Mouse (Mus musculus): Measurements from ENCODE around the gene Pcolce2. TPM values are rescaled to one million over a fixed set of nuclear protein-coding genes. Genes with fewer than 3 reads are reported as not detected.

Gene Pcolce2
- polyA plus RNA-seq, 1 experiment from 2014 or later = 20.6 TPM

- H3K9me3 ChIP-seq (ENCODE audit: low read length) = no peaks in the 10 kb centered on the region
- H3K4me3 ChIP-seq (ENCODE audit: low read depth, low read length) = no peak overlapping the region
- no peak overlapping the region for H3K27ac ChIP-seq (ENCODE audit: low read depth)
- no peak for ATAC-seq
- no peak overlapping the region for H3K9ac ChIP-seq (replicated peaks)
- H3K36me3 ChIP-seq (replicated peaks; ENCODE audit: insufficient read depth, low read length) = 0 out of 2 replicates have a peak, but pooled peaks cover 2% of the 10 kb centered on the region
- no peak for DNase-seq
- TF ChIP-seq EP300 (IDR thresholded peaks at IDR 0.05; ENCODE audit: low read depth) (no peak), CTCF (IDR thresholded peaks at IDR 0.05; ENCODE audit: low read depth) (no peak)
- H3K4me2 ChIP-seq (ENCODE audit: low read depth, low read length) = no peak overlapping the region
- WGBS (ENCODE audit: insufficient replicate concordance) = 78% methylated on average over 8 of the region's 8 CpGs
- no peaks in the 10 kb centered on the region for H3K27me3 ChIP-seq (ENCODE audit: insufficient read depth, low read length)
- H3K4me1 ChIP-seq (ENCODE audit: insufficient read depth) = no peaks in the 10 kb centered on the region
These were observed 55.4 kb downstream of the Pcolce2 start for GRCm38 (mm10) chr9:95692823-95693222.

DNA sequence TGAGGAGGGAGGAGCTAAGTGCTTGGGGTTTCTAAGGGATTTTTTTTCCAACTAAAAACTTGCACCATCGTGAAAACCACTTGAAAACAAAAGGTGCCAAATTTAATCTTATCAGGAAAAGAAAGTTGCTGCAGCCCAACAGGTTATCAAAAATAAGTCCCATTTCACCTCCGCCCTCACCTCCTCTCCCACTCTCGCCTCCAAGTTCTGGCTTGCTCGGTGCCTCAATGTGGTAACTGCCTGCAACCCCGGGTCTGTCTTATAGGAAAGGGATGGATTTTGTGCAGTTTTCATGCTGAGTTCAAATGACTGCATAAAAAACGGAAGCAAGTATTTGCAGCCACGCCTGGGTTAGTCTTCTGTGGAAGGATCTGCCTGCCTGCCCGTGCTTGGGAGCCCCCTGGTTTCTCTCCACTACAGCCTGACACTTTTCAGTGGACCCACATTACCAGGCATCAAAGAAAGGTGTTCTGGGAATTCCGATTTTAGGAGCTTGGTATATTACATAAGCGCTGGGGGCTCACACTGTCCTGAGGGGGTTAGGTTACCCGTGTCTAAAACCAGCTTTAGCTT lies 56.2 kb downstream of the Pcolce2 start:
- no peak for DNase-seq
- TF ChIP-seq EP300 (IDR thresholded peaks at IDR 0.05; ENCODE audit: low read depth) (no peak), CTCF (IDR thresholded peaks at IDR 0.05; ENCODE audit: low read depth) (no peak)
- Histone ChIP-seq H3K9ac (replicated peaks) (no peak overlapping the region), H3K27ac (ENCODE audit: low read depth) (no peak overlapping the region), H3K4me1 (ENCODE audit: insufficient read depth) (no peaks in the 10 kb centered on the region), H3K9me3 (ENCODE audit: low read length) (no peaks in the 10 kb centered on the region), H3K4me2 (ENCODE audit: low read depth, low read length) (no peak overlapping the region), H3K27me3 (ENCODE audit: insufficient read depth, low read length) (no peaks in the 10 kb centered on the region), H3K36me3 (replicated peaks; ENCODE audit: insufficient read depth, low read length) (0 out of 2 replicates have a peak, but pooled peaks cover 2% of the 10 kb centered on the region), H3K4me3 (ENCODE audit: low read depth, low read length) (no peak overlapping the region)
- ATAC-seq = no peak
- 73% methylated on average over 11 of the region's 11 CpGs for WGBS (ENCODE audit: insufficient replicate concordance)

DNA sequence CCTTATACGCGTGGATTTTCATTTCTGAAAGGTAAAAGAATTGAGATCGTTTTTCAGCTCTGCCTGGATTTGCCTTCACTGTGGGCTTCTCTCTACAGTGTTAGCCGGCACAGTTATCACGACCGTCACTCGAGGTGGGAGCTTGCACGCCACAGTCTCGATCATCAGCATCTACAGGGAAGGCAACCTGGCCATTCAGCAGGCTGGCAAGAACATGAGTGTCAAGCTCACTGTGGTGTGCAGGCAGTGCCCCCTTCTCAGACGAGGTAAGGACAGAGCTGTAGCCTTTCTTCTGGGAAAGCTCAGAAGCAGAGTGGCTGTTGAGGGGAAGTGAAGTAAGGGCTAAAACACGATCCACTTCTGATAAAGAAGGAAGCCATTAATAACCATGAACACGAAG lies 57.1 kb downstream of the Pcolce2 start:
- no peak overlapping the region for H3K4me3 ChIP-seq (ENCODE audit: low read depth, low read length)
- H3K27ac ChIP-seq (ENCODE audit: low read depth) = no peak overlapping the region
- ATAC-seq (no peak), DNase-seq (no peak)
- TF ChIP-seq EP300 (IDR thresholded peaks at IDR 0.05; ENCODE audit: low read depth) (no peak), CTCF (IDR thresholded peaks at IDR 0.05; ENCODE audit: low read depth) (no peak)
- no peak overlapping the region for H3K4me2 ChIP-seq (ENCODE audit: low read depth, low read length)
- H3K4me1 ChIP-seq (ENCODE audit: insufficient read depth) = no peaks in the 10 kb centered on the region
- no peaks in the 10 kb centered on the region for H3K27me3 ChIP-seq (ENCODE audit: insufficient read depth, low read length)
- no peaks in the 10 kb centered on the region for H3K36me3 ChIP-seq (replicated peaks; ENCODE audit: insufficient read depth, low read length)
- WGBS (ENCODE audit: insufficient replicate concordance) = 58% methylated on average over 12 of the region's 12 CpGs
- no peak overlapping the region for H3K9ac ChIP-seq (replicated peaks)
- H3K9me3 ChIP-seq (ENCODE audit: low read length) = no peaks in the 10 kb centered on the region

DNA sequence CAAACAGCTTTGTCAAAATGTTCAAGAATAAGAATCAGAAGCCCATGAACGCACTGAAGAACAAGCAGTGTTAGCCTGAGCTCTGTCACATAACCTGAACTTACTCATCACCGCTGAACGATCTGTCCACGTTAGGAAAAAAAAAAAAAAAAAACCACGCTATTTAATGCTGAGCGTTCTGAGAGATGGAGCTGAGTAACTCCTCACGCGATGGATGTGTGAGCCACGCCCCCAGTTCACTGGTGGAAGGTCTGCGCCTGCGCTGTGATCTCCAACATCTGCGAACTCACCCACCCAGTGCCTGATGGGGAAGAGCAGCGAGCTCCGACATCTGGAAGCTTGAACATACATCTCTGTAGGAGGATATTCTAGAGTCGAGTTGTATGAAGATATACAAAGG lies 57.6 kb downstream of the Pcolce2 start:
- TF ChIP-seq CTCF (IDR thresholded peaks at IDR 0.05; ENCODE audit: low read depth) (no peak), EP300 (IDR thresholded peaks at IDR 0.05; ENCODE audit: low read depth) (no peak)
- Histone ChIP-seq H3K27me3 (ENCODE audit: insufficient read depth, low read length) (no peaks in the 10 kb centered on the region), H3K4me3 (ENCODE audit: low read depth, low read length) (no peak overlapping the region), H3K27ac (ENCODE audit: low read depth) (no peak overlapping the region), H3K9me3 (ENCODE audit: low read length) (no peaks in the 10 kb centered on the region), H3K4me1 (ENCODE audit: insufficient read depth) (no peaks in the 10 kb centered on the region), H3K36me3 (replicated peaks; ENCODE audit: insufficient read depth, low read length) (no peaks in the 10 kb centered on the region), H3K9ac (replicated peaks) (no peak overlapping the region), H3K4me2 (ENCODE audit: low read depth, low read length) (no peak overlapping the region)
- DNase-seq (no peak), ATAC-seq (no peak)
- WGBS (ENCODE audit: insufficient replicate concordance) = 78% methylated on average over 15 of the region's 15 CpGs

GRCm38 (mm10) chr9:95696581-95696980 lies 59.2 kb downstream of the Pcolce2 start:
- TF ChIP-seq CTCF (IDR thresholded peaks at IDR 0.05; ENCODE audit: low read depth) = no peak
- no peak for TF ChIP-seq EP300 (IDR thresholded peaks at IDR 0.05; ENCODE audit: low read depth)
- DNase-seq (no peak), ATAC-seq (no peak)
- no peak overlapping the region for H3K4me3 ChIP-seq (ENCODE audit: low read depth, low read length)
- H3K36me3 ChIP-seq (replicated peaks; ENCODE audit: insufficient read depth, low read length) = no peaks in the 10 kb centered on the region
- no peak overlapping the region for H3K27ac ChIP-seq (ENCODE audit: low read depth)
- H3K9ac ChIP-seq (replicated peaks) = no peak overlapping the region
- H3K9me3 ChIP-seq (ENCODE audit: low read length) = no peaks in the 10 kb centered on the region
- no peaks in the 10 kb centered on the region for H3K27me3 ChIP-seq (ENCODE audit: insufficient read depth, low read length)
- no peak overlapping the region for H3K4me2 ChIP-seq (ENCODE audit: low read depth, low read length)
- H3K4me1 ChIP-seq (ENCODE audit: insufficient read depth) = no peaks in the 10 kb centered on the region
- WGBS (ENCODE audit: insufficient replicate concordance) = 67% methylated on average over 6 of the region's 6 CpGs

DNA sequence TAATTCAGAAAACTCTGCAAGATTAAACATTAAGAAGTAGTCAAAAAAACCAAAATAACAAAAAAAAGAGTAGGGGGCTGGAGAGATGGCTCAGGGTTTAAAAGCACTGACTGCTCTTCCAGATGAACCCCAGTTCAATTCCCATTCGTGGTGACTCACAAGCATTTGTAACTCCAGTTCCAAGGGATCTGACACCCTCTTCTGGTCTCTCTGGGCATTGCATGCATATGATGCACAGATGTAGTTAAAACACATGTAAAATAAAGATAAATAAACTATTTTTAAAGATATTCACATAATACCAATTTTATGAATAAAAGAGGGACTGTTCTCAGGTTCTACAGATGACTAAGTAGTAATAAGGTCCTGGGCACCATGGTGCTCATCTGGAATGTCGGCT lies 60.4 kb downstream of the Pcolce2 start:
- Histone ChIP-seq H3K27ac (ENCODE audit: low read depth) (no peak overlapping the region), H3K9me3 (ENCODE audit: low read length) (no peaks in the 10 kb centered on the region), H3K4me1 (ENCODE audit: insufficient read depth) (no peaks in the 10 kb centered on the region), H3K36me3 (replicated peaks; ENCODE audit: insufficient read depth, low read length) (no peaks in the 10 kb centered on the region), H3K4me3 (ENCODE audit: low read depth, low read length) (no peak overlapping the region), H3K9ac (replicated peaks) (no peak overlapping the region), H3K4me2 (ENCODE audit: low read depth, low read length) (no peak overlapping the region), H3K27me3 (ENCODE audit: insufficient read depth, low read length) (no peaks in the 10 kb centered on the region)
- peak; percentile 42 for DNase-seq
- TF ChIP-seq EP300 (IDR thresholded peaks at IDR 0.05; ENCODE audit: low read depth) (no peak), CTCF (IDR thresholded peaks at IDR 0.05; ENCODE audit: low read depth) (peak; percentile 69)
- 51% methylated on average over 2 of the region's 2 CpGs for WGBS (ENCODE audit: insufficient replicate concordance)
- no peak for ATAC-seq
